Mouse (Mus musculus) limb, embryonic 12.5 days (tissue): ENCODE data around the gene 1520401A03Rik. TPM values are rescaled to one million over a fixed set of nuclear protein-coding genes. Genes with fewer than 3 reads are reported as not detected.

ENCODE experiments used
- ATAC-seq: fragments of 200-750 bp; cut with Nextera tagmentation; 2 replicates; pipeline ENCODE4 v1.8.0; 2017; ENCODE audit warnings: low read depth, moderate TSS enrichment; ENCODE audit not compliant: insufficient number of reproducible peaks, insufficient read depth, low FRiP score, low TSS enrichment
- H3K27ac ChIP-seq: fragments of 300-500 bp; sonication (generic); 2 replicates; pipeline ENCODE4 v1.5.1; 2016; ENCODE audit warnings: mild to moderate bottlenecking, moderate library complexity
- H3K27me3 ChIP-seq: fragments of 300-500 bp; sonication (generic); 2 replicates; pipeline ENCODE4 v1.6.1; 2016; ENCODE audit warnings: mild to moderate bottlenecking, moderate library complexity
- H3K36me3 ChIP-seq: fragments of 300-500 bp; sonication (generic); 2 replicates; pipeline ENCODE4 v1.6.1; 2016; ENCODE audit warnings: mild to moderate bottlenecking, moderate library complexity
- H3K4me1 ChIP-seq: fragments of 300-500 bp; sonication (generic); replicated peaks from 2 replicates; pipeline ENCODE4 v1.6.1; 2016
- H3K4me2 ChIP-seq: fragments of 300-500 bp; sonication (generic); 2 replicates; pipeline ENCODE4 v1.6.1; 2016; ENCODE audit warnings: mild to moderate bottlenecking, moderate library complexity
- H3K4me3 ChIP-seq: fragments of 300-500 bp; sonication (generic); replicated peaks from 2 replicates; pipeline ENCODE4 v1.5.1; 2016; ENCODE audit warnings: mild to moderate bottlenecking
- H3K9ac ChIP-seq: fragments of 300-500 bp; sonication (generic); replicated peaks from 2 replicates; pipeline ENCODE4 v1.6.1; 2016; ENCODE audit warnings: mild to moderate bottlenecking, moderate library complexity
- H3K9me3 ChIP-seq: fragments of 300-500 bp; sonication (generic); 2 replicates; pipeline ENCODE4 v1.6.1; 2016; ENCODE audit warnings: mild to moderate bottlenecking, moderate library complexity
- WGBS: fragments of 180-500 bp; shearing (Covaris S2); methylation state at CpG from one replicate; pipeline ENCODE4 v1.1.7; 2016; 5-methylcytosine and 5-hydroxymethylcytosine counted together
- polyA plus RNA-seq: library from polyadenylated mRNA; unstranded; fragments of >200 nt; fragmentation: Nextera tagmentation; extraction: Ambion mirVana; gene quantifications from 2 replicates; pipeline ENCODE4 v1.2.1, GENCODE M21; 2016

Gene 1520401A03Rik
- polyA plus RNA-seq, 1 experiment from 2014 or later, result 1.8 TPM

GRCm38 (mm10) chr17:23675564-23676281 is 46.9 kb downstream of the 1520401A03Rik start:
- Histone ChIP-seq H3K27ac (no peak overlapping the region), H3K4me1 (peaks cover 44% of the 10 kb centered on the region), H3K9ac (peak overlapping the region; percentile 50; the same call in 1 of the 2 replicates), H3K36me3 (peaks cover under 1% of the 10 kb centered on the region; the same call in 1 of the 2 replicates), H3K9me3 (no peaks in the 10 kb centered on the region), H3K4me3 (peak overlapping the region; percentile 49), H3K27me3 (peaks cover 54% of the 10 kb centered on the region), H3K4me2 (peak overlapping the region; percentile 97)
- WGBS, result 13% methylated on average over 15 of the region's 15 CpGs
- no peak for ATAC-seq

DNA sequence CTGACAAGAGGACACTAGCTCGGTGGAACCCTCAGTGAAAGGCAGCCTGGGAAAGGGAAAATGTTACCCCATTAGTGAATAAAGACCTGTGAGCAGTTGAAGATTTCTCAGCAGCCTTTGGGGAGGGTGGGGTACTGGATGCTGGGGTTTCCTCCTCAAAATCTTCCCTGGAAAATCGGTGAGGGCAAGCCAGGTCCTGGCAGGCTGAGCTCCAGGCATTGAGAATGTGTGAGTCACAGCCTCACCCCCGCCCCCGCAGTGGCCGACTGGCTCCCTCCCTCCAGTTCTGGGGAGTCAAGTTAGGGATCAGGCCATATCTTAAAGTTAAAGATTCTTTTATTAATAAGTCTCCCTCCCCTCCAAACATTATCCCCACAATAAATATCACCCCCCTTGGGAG is 47.5 kb downstream of the 1520401A03Rik start:
- Histone ChIP-seq H3K9ac (no peak overlapping the region), H3K36me3 (peaks cover 7% of the 10 kb centered on the region), H3K27ac (no peak overlapping the region), H3K4me2 (peak overlapping the region; percentile 97), H3K9me3 (no peaks in the 10 kb centered on the region), H3K4me1 (peaks cover 44% of the 10 kb centered on the region), H3K27me3 (peaks cover 48% of the 10 kb centered on the region), H3K4me3 (no peak overlapping the region)
- no peak for ATAC-seq
- WGBS, result 25% methylated on average over 5 of the region's 5 CpGs

DNA sequence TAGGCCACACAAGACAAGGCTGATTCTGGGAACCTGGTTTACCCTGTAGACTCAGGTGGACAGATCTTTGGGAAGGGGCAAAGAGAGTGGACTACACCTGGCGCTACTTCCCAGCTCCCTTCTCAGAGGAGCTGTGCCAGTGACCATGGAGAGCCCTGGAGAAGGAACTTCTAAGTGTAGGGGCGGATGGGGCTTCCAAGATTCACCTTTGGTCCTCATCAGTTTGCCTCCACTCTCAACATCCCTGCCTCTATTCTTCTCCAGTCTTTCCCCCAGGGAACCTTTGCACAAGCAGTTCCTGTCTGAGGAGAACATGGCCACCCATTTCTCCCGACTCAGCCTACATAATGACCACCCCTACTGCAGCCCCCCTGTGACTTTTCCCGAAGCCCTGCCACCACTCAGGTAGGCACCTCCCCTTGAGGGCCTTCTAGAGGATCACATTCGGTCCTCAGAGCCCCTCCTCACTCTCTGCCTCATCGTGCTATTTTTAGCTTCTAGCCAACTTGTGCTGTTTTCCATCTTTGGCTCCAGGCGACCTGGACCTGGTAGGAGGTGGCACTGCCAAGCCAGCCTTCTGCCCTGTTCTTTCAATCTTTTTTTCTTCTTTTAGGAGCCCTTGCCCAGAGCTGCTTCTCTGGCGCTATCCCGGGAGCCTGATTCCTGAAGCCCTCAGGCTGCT is 48.2 kb downstream of the 1520401A03Rik start:
- peak overlapping the region; percentile 59 for H3K4me3 ChIP-seq
- ATAC-seq, result 0 out of 2 replicates have a peak, but pooled peaks have one; percentile 0
- H3K27me3 ChIP-seq, result peaks cover 41% of the 10 kb centered on the region
- 31% methylated on average over 9 of the region's 9 CpGs for WGBS
- H3K27ac ChIP-seq, result peak overlapping the region; percentile 50; the same call in 1 of the 2 replicates
- peaks cover 40% of the 10 kb centered on the region for H3K4me1 ChIP-seq
- H3K9ac ChIP-seq, result peak overlapping the region; percentile 58
- H3K9me3 ChIP-seq, result no peaks in the 10 kb centered on the region
- H3K4me2 ChIP-seq, result peak overlapping the region; percentile 74
- H3K36me3 ChIP-seq, result peaks cover 14% of the 10 kb centered on the region

DNA sequence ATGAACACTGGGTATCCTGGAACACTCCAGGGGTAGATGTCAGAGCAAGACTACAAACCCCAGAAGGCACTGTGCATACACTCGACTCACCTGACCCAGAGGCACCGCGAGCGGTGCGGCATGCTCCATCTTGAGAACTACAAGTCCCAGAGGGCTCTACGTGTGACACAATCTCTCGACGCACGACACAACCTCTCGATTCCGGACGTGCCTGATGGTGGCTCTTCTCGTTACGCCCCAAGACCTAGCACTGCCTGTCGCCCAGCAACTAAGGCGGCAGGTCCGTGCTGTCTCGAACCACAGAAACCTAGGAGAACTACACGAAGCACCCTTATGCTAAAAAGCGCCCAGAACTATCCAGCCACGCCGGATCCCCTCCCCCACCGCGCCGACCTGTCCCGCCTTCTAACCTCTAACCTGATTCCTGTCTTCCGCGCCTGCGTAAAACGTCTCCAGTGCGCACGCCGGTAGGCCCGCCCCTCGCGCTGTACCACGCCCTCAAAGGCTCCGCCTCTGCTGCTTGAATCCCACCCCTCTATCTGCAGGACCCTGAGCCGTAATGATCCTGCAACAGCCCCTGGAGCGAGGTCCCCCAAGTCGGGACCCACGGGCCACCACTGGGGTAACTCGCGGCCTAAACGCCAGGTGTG is 49.0 kb downstream of the 1520401A03Rik start, which contains the start of the genes Hcfc1r1 and Thoc6:
Gene Hcfc1r1 (plus strand): TSS at position 173 of the 650 bp plus-strand sequence.
Gene Thoc6 (minus strand): TSS at position 459 of the 650 bp plus-strand sequence.
- peaks cover 22% of the 10 kb centered on the region for H3K36me3 ChIP-seq
- no peaks in the 10 kb centered on the region for H3K9me3 ChIP-seq
- WGBS, result under 1% methylated on average over 45 of the region's 45 CpGs
- H3K4me1 ChIP-seq, result peaks cover 35% of the 10 kb centered on the region
- H3K4me3 ChIP-seq, result peak within 1 kb of the TSS; percentile 59
- ATAC-seq, result peak; percentile 93
- H3K27me3 ChIP-seq, result peaks cover 33% of the 10 kb centered on the region
- peak within 1 kb of the TSS; percentile 74 for H3K4me2 ChIP-seq
- peak within 1 kb of the TSS; percentile 50; the same call in 1 of the 2 replicates for H3K27ac ChIP-seq
- peak within 1 kb of the TSS; percentile 58 for H3K9ac ChIP-seq

DNA sequence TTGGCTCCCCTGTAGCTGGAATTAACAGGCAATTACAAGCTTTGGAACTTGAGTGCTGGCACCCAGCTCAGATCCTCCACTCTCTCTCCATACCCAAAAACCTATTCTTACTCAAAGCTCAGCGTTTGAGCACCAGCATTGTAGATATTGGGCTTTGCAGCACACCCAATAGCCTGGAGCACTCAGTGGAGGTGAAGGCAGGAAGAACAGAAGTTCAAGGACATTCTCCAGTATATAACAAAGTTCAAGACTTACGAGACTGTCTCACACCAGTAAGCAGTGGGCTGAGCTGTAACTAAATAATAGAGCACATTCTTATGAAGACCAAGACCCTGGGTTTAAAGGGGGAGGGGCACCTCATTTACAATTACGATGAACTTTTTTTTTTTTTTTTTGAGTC is 49.8 kb downstream of the 1520401A03Rik start:
- Histone ChIP-seq H3K27me3 (peaks cover 25% of the 10 kb centered on the region), H3K4me2 (peak overlapping the region; percentile 74), H3K27ac (no peak overlapping the region), H3K4me1 (peaks cover 35% of the 10 kb centered on the region), H3K9me3 (no peaks in the 10 kb centered on the region), H3K9ac (no peak overlapping the region), H3K4me3 (peak overlapping the region; percentile 59), H3K36me3 (peaks cover 30% of the 10 kb centered on the region)
- WGBS, result 57% methylated on average over 3 of the region's 3 CpGs
- no peak for ATAC-seq

- ATAC-seq, result no peak
These were observed 51.1 kb downstream of the 1520401A03Rik start for GRCm38 (mm10) chr17:23671519-23671918.

GRCm38 (mm10) chr17:23670516-23671074 is 52.0 kb downstream of the 1520401A03Rik start:
- Histone ChIP-seq H3K4me3 (no peak overlapping the region), H3K36me3 (peaks cover 46% of the 10 kb centered on the region), H3K27me3 (peaks cover 12% of the 10 kb centered on the region), H3K27ac (no peak overlapping the region), H3K9me3 (no peaks in the 10 kb centered on the region), H3K4me1 (peaks cover 23% of the 10 kb centered on the region), H3K4me2 (no peak overlapping the region), H3K9ac (no peak overlapping the region)
- no peak for ATAC-seq
- WGBS, result 85% methylated on average over 6 of the region's 7 CpGs

More at GRCm38 (mm10) chr17:23671519-23671918, 51.1 kb downstream of the 1520401A03Rik start:
- Histone ChIP-seq H3K9me3 (no peaks in the 10 kb centered on the region), H3K9ac (no peak overlapping the region; the same call in 1 of the 2 replicates), H3K4me1 (peaks cover 32% of the 10 kb centered on the region), H3K4me3 (no peak overlapping the region), H3K36me3 (peaks cover 43% of the 10 kb centered on the region), H3K4me2 (no peak overlapping the region), H3K27ac (no peak overlapping the region), H3K27me3 (peaks cover 21% of the 10 kb centered on the region)
- 88% methylated on average over 3 of the region's 3 CpGs for WGBS

DNA sequence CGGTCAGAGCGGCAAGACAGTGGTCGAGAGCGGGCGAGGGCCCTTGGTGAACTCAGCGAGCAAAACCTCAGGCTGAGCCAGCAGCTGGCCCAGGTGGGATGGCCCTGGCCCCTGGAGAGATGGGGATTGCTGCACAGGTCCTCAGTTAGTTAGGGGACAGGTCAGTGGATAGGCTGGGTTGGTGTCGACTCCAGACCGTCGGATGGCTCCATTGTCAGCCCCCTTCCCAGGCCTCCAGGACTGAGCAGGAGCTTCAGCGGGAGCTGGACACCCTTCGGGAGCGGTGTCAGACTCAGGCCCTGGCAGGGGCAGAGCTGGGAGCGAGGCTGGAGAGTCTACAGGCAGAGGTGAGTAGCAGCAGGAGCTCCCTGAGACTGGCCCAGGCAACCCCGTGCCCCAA is 57.1 kb downstream of the 1520401A03Rik start:
- no peaks in the 10 kb centered on the region for H3K9me3 ChIP-seq
- 0 out of 2 replicates have a peak, but pooled peaks cover 7% of the 10 kb centered on the region for H3K4me1 ChIP-seq
- H3K4me3 ChIP-seq, result no peak overlapping the region
- WGBS, result 80% methylated on average over 14 of the region's 14 CpGs
- no peak overlapping the region for H3K27ac ChIP-seq
- H3K27me3 ChIP-seq, result peaks cover 26% of the 10 kb centered on the region
- no peak overlapping the region for H3K4me2 ChIP-seq
- peaks cover 44% of the 10 kb centered on the region for H3K36me3 ChIP-seq
- no peak overlapping the region for H3K9ac ChIP-seq
- ATAC-seq, result no peak

DNA sequence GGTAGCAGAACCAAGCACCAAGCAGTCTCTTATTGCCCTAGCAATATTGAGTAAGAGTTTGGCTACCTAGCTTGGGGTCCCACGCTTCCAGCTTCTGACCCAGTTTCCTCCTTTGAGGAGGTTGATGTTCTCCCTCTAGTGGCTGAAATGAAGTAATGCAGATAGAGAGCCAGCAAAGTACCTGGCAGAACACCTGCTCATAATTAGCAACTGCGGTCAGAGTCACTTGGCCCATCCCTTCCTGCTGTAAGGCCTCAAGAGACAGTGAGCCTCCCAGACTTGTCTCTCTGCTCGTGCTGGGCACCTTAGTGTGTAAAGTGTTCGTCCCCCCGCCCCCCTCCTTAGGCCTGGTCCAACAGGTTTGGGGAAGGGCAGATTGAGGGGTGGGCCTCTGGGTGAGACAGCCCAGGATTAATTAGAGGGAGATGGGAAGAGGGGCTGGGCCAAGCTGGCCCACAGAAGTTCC is 58.0 kb downstream of the 1520401A03Rik start:
- no peaks in the 10 kb centered on the region for H3K9me3 ChIP-seq
- H3K27ac ChIP-seq, result no peak overlapping the region
- H3K4me2 ChIP-seq, result no peak overlapping the region
- H3K27me3 ChIP-seq, result peaks cover 35% of the 10 kb centered on the region
- 10% methylated on average over 5 of the region's 5 CpGs for WGBS
- H3K9ac ChIP-seq, result no peak overlapping the region
- no peak overlapping the region for H3K4me3 ChIP-seq
- H3K36me3 ChIP-seq, result peaks cover 34% of the 10 kb centered on the region
- ATAC-seq, result no peak; the same call in 1 of the 2 replicates
- 0 out of 2 replicates have a peak, but pooled peaks cover 10% of the 10 kb centered on the region for H3K4me1 ChIP-seq

DNA sequence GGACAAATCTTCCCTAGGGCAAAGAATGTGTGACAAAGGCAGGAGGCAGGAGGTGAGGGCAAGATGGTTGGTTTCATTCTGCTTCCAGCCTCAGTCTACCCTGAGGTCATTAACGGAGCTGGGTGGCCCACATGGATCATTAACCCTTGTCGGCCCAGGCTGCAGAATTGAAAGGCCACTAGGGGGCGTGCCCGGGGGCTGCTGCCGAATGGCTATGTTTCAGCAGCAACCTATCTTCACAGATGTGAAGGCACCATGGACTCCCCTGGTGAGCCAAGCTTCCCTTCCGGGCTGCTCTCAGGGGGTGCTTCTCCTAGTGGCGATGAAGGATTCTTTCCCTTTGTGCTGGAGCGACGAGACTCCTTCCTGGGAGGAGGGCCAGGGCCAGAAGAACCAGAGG is 61.1 kb downstream of the 1520401A03Rik start:
- Histone ChIP-seq H3K9me3 (no peaks in the 10 kb centered on the region), H3K4me3 (no peak overlapping the region), H3K4me1 (0 out of 2 replicates have a peak, but pooled peaks cover 10% of the 10 kb centered on the region), H3K36me3 (peaks cover 4% of the 10 kb centered on the region), H3K4me2 (no peak overlapping the region), H3K9ac (no peak overlapping the region), H3K27ac (no peak overlapping the region), H3K27me3 (peaks cover 42% of the 10 kb centered on the region)
- WGBS, result 4% methylated on average over 9 of the region's 9 CpGs
- no peak for ATAC-seq
